Mouse (Mus musculus) MEL (cell line): ENCODE measurements around the gene Oat. TPM values are rescaled to one million over a fixed set of nuclear protein-coding genes. Genes with fewer than 3 reads are reported as not detected.

Experiments used
- DNase-seq: peaks from one replicate; pipeline ENCODE4 v3.0.0; 2011; ENCODE audit warnings: low read depth, low spot score
- H3K27ac ChIP-seq: 2 replicates; pipeline ENCODE4 v1.5.1; 2012; ENCODE audit warnings: low read depth, mild to moderate bottlenecking, control low read depth, low read length, moderate library complexity; ENCODE audit not compliant: control insufficient read depth
- H3K27me3 ChIP-seq, 2 experiments: fragments of 150-350 bp in 1 of 2; sonication (generic) in 1 of 2; 2 replicates each; pipeline ENCODE4 v1.6.1; 2012; ENCODE audit warnings: low read length in 2 of 2, mild to moderate bottlenecking in 2 of 2, improper control_type of control experiment in 1 of 2, moderate library complexity in 1 of 2; ENCODE audit not compliant: insufficient read depth in 2 of 2, control insufficient read depth in 1 of 2
- H3K36me3 ChIP-seq, 2 experiments: 2 replicates each; pipeline ENCODE4 v1.6.1; 2012 to 2014; ENCODE audit warnings: low read length in 2 of 2, improper control_type of control experiment in 1 of 2, inconsistent platforms in 1 of 2, mild to moderate bottlenecking in 1 of 2; ENCODE audit not compliant: insufficient read depth in 2 of 2, control insufficient read depth in 1 of 2
- H3K4me1 ChIP-seq, 2 experiments: fragments of 150-350 bp in 1 of 2; sonication (generic) in 1 of 2; 2 replicates each; pipeline ENCODE4 v1.6.1; 2012; ENCODE audit warnings: low read length in 2 of 2, improper control_type of control experiment in 1 of 2, mild to moderate bottlenecking in 1 of 2; ENCODE audit not compliant: insufficient read depth in 2 of 2, control insufficient read depth in 1 of 2
- H3K4me3 ChIP-seq, 2 experiments: fragments of 150-350 bp in 1 of 2; sonication (generic) in 1 of 2; 2 replicates each; pipeline ENCODE4 v1.5.1; 2012; ENCODE audit warnings: low read depth in 2 of 2, low read length in 2 of 2, mild to moderate bottlenecking in 2 of 2, moderate library complexity in 2 of 2, control low read depth in 1 of 2, improper control_type of control experiment in 1 of 2; ENCODE audit not compliant: control insufficient read depth in 1 of 2, insufficient read depth in 1 of 2
- H3K79me2 ChIP-seq: 2 replicates; pipeline ENCODE4 v1.6.1; 2012; ENCODE audit warnings: mild to moderate bottlenecking, low read length, moderate library complexity; ENCODE audit not compliant: control insufficient read depth, poor library complexity, insufficient read depth
- H3K9ac ChIP-seq: 2 replicates; pipeline ENCODE4 v1.6.1; 2012; ENCODE audit warnings: low read depth, mild to moderate bottlenecking, control low read depth, low read length, moderate library complexity; ENCODE audit not compliant: control insufficient read depth, poor library complexity, severe bottlenecking
- H3K9me3 ChIP-seq: fragments of 150-350 bp; sonication (generic); replicated peaks from 2 replicates; pipeline ENCODE4 v1.6.1; 2012; ENCODE audit warnings: mild to moderate bottlenecking, low read length, improper control_type of control experiment, moderate library complexity; ENCODE audit not compliant: insufficient read depth
- BHLHE40 ChIP-seq: IDR thresholded peaks from 2 replicates; pipeline ENCODE4 v1.6.1; 2012; ENCODE audit warnings: low read depth, mild to moderate bottlenecking, inconsistent platforms, low read length, improper control_type of control experiment, borderline replicate concordance
- CHD2 ChIP-seq: IDR thresholded peaks from 2 replicates; pipeline ENCODE4 v1.6.1; 2011; ENCODE audit warnings: low read length, improper control_type of control experiment
- CTCF ChIP-seq, 3 experiments: IDR thresholded peaks in 2 of 3; conservative IDR thresholded peaks in 1 of 3; 2 replicates each; pipeline ENCODE4 v1.5.1; 2011 to 2012; ENCODE audit warnings: low read length in 3 of 3, low read depth in 2 of 3, mild to moderate bottlenecking in 2 of 3, improper control_type of control experiment in 1 of 3, inconsistent platforms in 1 of 3, mixed read lengths in 1 of 3, moderate library complexity in 1 of 3; ENCODE audit not compliant: control insufficient read depth in 1 of 3, insufficient read depth in 1 of 3, poor library complexity in 1 of 3, severe bottlenecking in 1 of 3
- E2F4 ChIP-seq: IDR thresholded peaks from 2 replicates; pipeline ENCODE4 v1.6.1; 2011; ENCODE audit warnings: low read depth, low read length, improper control_type of control experiment, borderline replicate concordance
- GABPA ChIP-seq: IDR thresholded peaks from 2 replicates; pipeline ENCODE4 v1.6.1; 2012; ENCODE audit warnings: low read depth, mild to moderate bottlenecking, inconsistent platforms, low read length, improper control_type of control experiment, moderate library complexity
- HCFC1 ChIP-seq: IDR thresholded peaks from 2 replicates; pipeline ENCODE4 v1.6.1; 2012; ENCODE audit warnings: low read depth, mild to moderate bottlenecking, inconsistent platforms, low read length, improper control_type of control experiment, moderate library complexity
- JUND ChIP-seq: IDR thresholded peaks from 2 replicates; pipeline ENCODE4 v1.6.1; 2011; ENCODE audit warnings: low read depth, mild to moderate bottlenecking, improper control_type of control experiment, low read length
- KAT2A ChIP-seq: conservative IDR thresholded peaks from 2 replicates; pipeline ENCODE4 v1.6.1; 2012; ENCODE audit warnings: low read depth, low read length, improper control_type of control experiment, inconsistent platforms
- MAX ChIP-seq: IDR thresholded peaks from 2 replicates; pipeline ENCODE4 v1.6.1; 2011; ENCODE audit warnings: low read length, improper control_type of control experiment
- MXI1 ChIP-seq: IDR thresholded peaks from 2 replicates; pipeline ENCODE4 v1.6.1; 2011; ENCODE audit warnings: mild to moderate bottlenecking, low read depth, low read length, improper control_type of control experiment
- NELFE ChIP-seq: IDR thresholded peaks from 2 replicates; pipeline ENCODE4 v1.6.1; 2011; ENCODE audit warnings: low read depth, low read length, improper control_type of control experiment
- NRF1 ChIP-seq: IDR thresholded peaks from 2 replicates; pipeline ENCODE4 v1.6.1; 2014; ENCODE audit warnings: low read depth, mild to moderate bottlenecking, inconsistent platforms, low read length, improper control_type of control experiment, moderate library complexity; ENCODE audit not compliant: poor library complexity, insufficient read depth, severe bottlenecking
- POLR2AphosphoS5 ChIP-seq: IDR thresholded peaks from 2 replicates; pipeline ENCODE4 v1.6.1; 2012; ENCODE audit warnings: low read depth, borderline replicate concordance, mild to moderate bottlenecking, inconsistent platforms, low read length, moderate library complexity, mixed read lengths
- RAD21 ChIP-seq: IDR thresholded peaks from 2 replicates; pipeline ENCODE4 v1.6.1; 2011; ENCODE audit warnings: mild to moderate bottlenecking, low read depth, low read length, improper control_type of control experiment
- SMC3 ChIP-seq: IDR thresholded peaks from 2 replicates; pipeline ENCODE4 v1.6.1; 2011; ENCODE audit warnings: low read depth, low read length, improper control_type of control experiment
- TAL1 ChIP-seq: IDR thresholded peaks from 2 replicates; pipeline ENCODE4 v1.6.1; 2012; ENCODE audit warnings: mild to moderate bottlenecking, inconsistent platforms, low read length, moderate library complexity, mixed read lengths
- TCF12 ChIP-seq: IDR thresholded peaks from 2 replicates; pipeline ENCODE4 v1.6.1; 2014; ENCODE audit warnings: low read depth, mild to moderate bottlenecking, inconsistent platforms, low read length, improper control_type of control experiment, moderate library complexity
- UBTF ChIP-seq: IDR thresholded peaks from 2 replicates; pipeline ENCODE4 v1.6.1; 2012; ENCODE audit warnings: low read depth, mild to moderate bottlenecking, inconsistent platforms, low read length, improper control_type of control experiment, moderate library complexity, borderline replicate concordance; ENCODE audit not compliant: insufficient read depth
- USF1 ChIP-seq: IDR thresholded peaks from 2 replicates; pipeline ENCODE4 v1.6.1; 2014; ENCODE audit warnings: low read depth, mild to moderate bottlenecking, inconsistent platforms, low read length, improper control_type of control experiment, moderate library complexity
- USF2 ChIP-seq, 2 experiments: IDR thresholded peaks; 2 replicates each; pipeline ENCODE4 v1.6.1; 2011 to 2012; ENCODE audit warnings: improper control_type of control experiment in 2 of 2, low read length in 2 of 2, borderline replicate concordance in 1 of 2, inconsistent platforms in 1 of 2, low read depth in 1 of 2, mild to moderate bottlenecking in 1 of 2; ENCODE audit not compliant: insufficient read depth in 1 of 2
- ZMIZ1 ChIP-seq: IDR thresholded peaks from 2 replicates; pipeline ENCODE4 v1.6.1; 2012; ENCODE audit warnings: low read depth, mild to moderate bottlenecking, inconsistent platforms, low read length, improper control_type of control experiment, moderate library complexity
- polyA plus RNA-seq, 2 experiments: library from polyadenylated mRNA; stranded (reverse) in 1 of 2; unstranded in 1 of 2; fragments of >175 nt in 1 of 2; fragments of >200 nt in 1 of 2; gene quantifications; 2 replicates each; pipeline versions ENCODE4 v1.2.1 to v1.2.4; 2012; ENCODE audit warnings: low replicate concordance in 2 of 2, low read depth in 1 of 2; ENCODE audit not compliant: insufficient read length in 2 of 2, insufficient read depth in 1 of 2, missing spikeins in 1 of 2
- total RNA-seq: library from RNA; depleted of rRNA; stranded (reverse); fragments of 300-350 nt; gene quantifications from 2 replicates; pipeline ENCODE4 v1.2.3, GENCODE M21; 2012

The Oat gene
- total and polyA plus RNA-seq, 3 experiments, result 190 to 226 (median 209) TPM

DNA sequence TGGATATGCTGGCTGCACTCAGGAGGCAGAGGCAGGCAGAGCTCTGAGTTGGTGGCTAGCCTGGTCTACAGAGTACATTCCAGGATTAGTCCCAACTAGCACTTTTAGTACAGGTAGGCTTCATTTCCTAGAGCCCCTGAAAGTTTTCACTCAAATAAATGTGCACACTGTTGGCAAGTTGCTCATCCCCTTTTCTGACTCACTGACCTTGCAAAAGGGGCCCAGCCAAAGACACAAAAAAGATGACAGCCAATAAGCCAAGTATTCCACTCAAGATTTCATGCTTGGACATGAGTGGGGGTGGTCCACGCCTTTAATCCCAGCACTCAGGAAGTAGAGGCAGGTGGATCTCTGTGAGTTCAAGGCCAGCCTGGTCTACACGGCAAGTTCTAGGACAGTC, 5.2 kb upstream of the Oat start:
- H3K4me3 ChIP-seq, result no peak overlapping the region
- H3K36me3 ChIP-seq, result peaks cover 0 to 2% of the 10 kb centered on the region in 2 experiments; a peak in 1 of 4 replicates
- H3K9ac ChIP-seq, result no peak overlapping the region
- H3K79me2 ChIP-seq, result no peaks in the 10 kb centered on the region
- H3K27me3 ChIP-seq, result no peaks in the 10 kb centered on the region
- no peaks in the 10 kb centered on the region for H3K9me3 ChIP-seq
- TF ChIP-seq MAX (no peak), USF1 (no peak), KAT2A (no peak), BHLHE40 (no peak), JUND (no peak), CHD2 (no peak), HCFC1 (no peak), CTCF (IDR thresholded peaks at IDR 0.05 in 2 of 3, conservative IDR thresholded peaks at IDR 0.05 in 1 of 3; ENCODE audit: control insufficient read depth in 1 of 3, insufficient read depth in 1 of 3, low read depth in 2 of 3, low read length in 3 of 3, poor library complexity in 1 of 3, severe bottlenecking in 1 of 3) (no peak), SMC3 (no peak), GABPA (no peak), POLR2AphosphoS5 (no peak), UBTF (no peak), ZMIZ1 (no peak), MXI1 (no peak), TCF12 (no peak), TAL1 (no peak)
- TF ChIP-seq, all 39 proteins: peak for 0
- H3K27ac ChIP-seq, result no peak overlapping the region
- H3K4me1 ChIP-seq, result peaks cover 1 to 6% of the 10 kb centered on the region in 2 experiments; a peak in 2 of 4 replicates
- no peak for DNase-seq

DNA sequence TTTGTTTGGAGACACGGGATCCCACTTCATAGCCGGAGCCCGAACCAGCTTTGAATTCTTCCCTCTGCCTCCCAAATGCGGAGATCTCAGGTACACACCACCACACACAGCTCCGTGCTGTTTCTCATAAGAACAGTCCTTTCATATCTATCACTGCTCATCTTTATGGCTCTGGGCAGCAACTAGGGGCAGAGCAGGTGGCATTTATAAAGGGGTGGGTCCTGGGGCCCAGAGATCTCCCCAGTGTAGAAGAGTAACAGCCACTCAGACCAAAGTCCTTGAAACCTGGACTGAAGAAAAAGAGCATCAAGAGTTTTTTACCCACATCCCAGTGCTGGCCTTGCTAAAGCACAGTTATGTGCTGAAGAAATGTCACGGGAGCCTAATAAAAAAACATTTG, 4.3 kb upstream of the Oat start:
- no peaks in the 10 kb centered on the region for H3K9me3 ChIP-seq
- H3K9ac ChIP-seq, result no peak overlapping the region
- DNase-seq, result no peak
- peaks cover 1% of the 10 kb centered on the region; the same call in 1 of the 2 replicates for H3K79me2 ChIP-seq
- H3K27me3 ChIP-seq, result no peaks in the 10 kb centered on the region
- no peak overlapping the region for H3K27ac ChIP-seq
- peaks cover 0 to 6% of the 10 kb centered on the region in 2 experiments; a peak in 2 of 4 replicates for H3K4me1 ChIP-seq
- TF ChIP-seq E2F4 (no peak), USF1 (no peak), RAD21 (no peak), NELFE (no peak), CTCF (IDR thresholded peaks at IDR 0.05 in 2 of 3, conservative IDR thresholded peaks at IDR 0.05 in 1 of 3; ENCODE audit: control insufficient read depth in 1 of 3, insufficient read depth in 1 of 3, low read depth in 2 of 3, low read length in 3 of 3, poor library complexity in 1 of 3, severe bottlenecking in 1 of 3) (no peak), USF2 (IDR thresholded peaks at IDR 0.05; ENCODE audit: borderline replicate concordance in 1 of 2, insufficient read depth in 1 of 2, low read depth in 1 of 2, low read length in 2 of 2) (no peak), NRF1 (no peak)
- TF ChIP-seq, all 39 proteins: peak for 0
- Histone ChIP-seq H3K4me3 (no peak overlapping the region), H3K36me3 (peaks cover 0 to 2% of the 10 kb centered on the region in 2 experiments; a peak in 1 of 4 replicates)
